Mouse (Mus musculus): ENCODE data around the gene Pmfbp1. TPM values are rescaled to one million over a fixed set of nuclear protein-coding genes. Genes with fewer than 3 reads are reported as not detected.
"Not testable (repeated sequence)": the region's sequence is repeated elsewhere in the genome, so short reads cannot be mapped to it uniquely, and the experiment has no call there.

The Pmfbp1 gene
- polyA plus RNA-seq (2014; fragmentation: Nextera tagmentation; extraction: Ambion mirVana), result 3.1 TPM in 2 replicates

DNA sequence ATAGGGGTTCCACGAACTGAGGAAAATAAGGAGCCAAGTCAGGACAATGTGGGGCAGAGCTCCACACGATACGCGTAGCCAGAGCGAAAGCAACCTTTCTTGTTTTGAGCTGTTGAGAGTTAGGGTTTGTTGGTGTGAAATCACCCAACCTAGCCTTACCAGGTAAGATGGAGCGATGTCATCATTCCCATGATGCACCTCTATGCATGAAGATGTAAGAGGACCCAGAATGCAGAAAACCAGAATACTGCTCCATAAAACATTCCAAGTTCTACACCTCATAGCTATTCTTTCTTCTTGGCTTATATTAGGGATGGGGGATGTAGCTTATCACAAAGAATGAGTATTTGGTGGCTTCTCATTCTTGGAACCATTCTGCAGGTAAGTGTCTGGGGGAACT is at the start of gene Pmfbp1:
Gene Pmfbp1 (plus strand): TSS at position 301 of the 400 bp plus-strand sequence.
- Histone ChIP-seq H3K9ac (ENCODE audit: low read length) (no peak within 1 kb of the TSS), H3K36me3 (ENCODE audit: control insufficient read depth, insufficient read depth, low read length) (no peaks in the 10 kb centered on the region), H3K27ac (ENCODE audit: low read depth, low read length) (no peak within 1 kb of the TSS), H3K4me2 (no peak within 1 kb of the TSS), H3K9me3 (ENCODE audit: control insufficient read depth, low read length) (no peaks in the 10 kb centered on the region), H3K27me3 (ENCODE audit: control insufficient read depth, insufficient read depth, low read length) (no peaks in the 10 kb centered on the region), H3K4me1 (ENCODE audit: control insufficient read depth, insufficient read depth, low read length) (no peaks in the 10 kb centered on the region), H3K4me3 (ENCODE audit: low read depth, low read length) (no peak within 1 kb of the TSS)
- DNase-seq (ENCODE audit: low spot score, missing footprints) (no peak), ATAC-seq (ENCODE audit: low FRiP score) (no peak)
- WGBS, result 94% methylated on average over 6 of the region's 6 CpGs

DNA sequence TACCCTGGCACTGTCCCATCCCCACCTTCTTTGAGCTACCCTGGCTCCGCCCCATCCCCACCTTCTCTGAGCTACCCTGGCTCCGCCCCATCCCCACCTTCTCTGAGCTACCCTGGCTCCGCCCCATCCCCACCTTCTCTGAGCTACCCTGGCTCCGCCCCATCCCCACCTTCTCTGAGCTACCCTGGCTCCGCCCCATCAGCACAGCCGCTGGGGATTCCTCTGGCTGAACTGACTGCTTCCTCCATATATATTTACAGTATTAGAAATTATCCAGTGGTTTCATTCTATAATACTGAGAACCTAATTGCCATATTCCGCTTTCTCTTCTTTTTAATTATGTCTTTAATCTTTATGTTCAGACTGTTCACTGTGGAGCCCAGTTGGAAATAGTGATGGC is 46.9 kb upstream of the Pmfbp1 start:
- not testable (repeated sequence) for H3K27ac ChIP-seq (ENCODE audit: low read depth, low read length); DNase-seq (ENCODE audit: low spot score, missing footprints); H3K4me2 ChIP-seq; H3K9me3 ChIP-seq (ENCODE audit: control insufficient read depth, low read length); H3K4me1 ChIP-seq (ENCODE audit: control insufficient read depth, insufficient read depth, low read length); H3K27me3 ChIP-seq (ENCODE audit: control insufficient read depth, insufficient read depth, low read length); ATAC-seq (ENCODE audit: low FRiP score); H3K9ac ChIP-seq (ENCODE audit: low read length); H3K36me3 ChIP-seq (ENCODE audit: control insufficient read depth, insufficient read depth, low read length); H3K4me3 ChIP-seq (ENCODE audit: low read depth, low read length)
- WGBS, result 30% methylated on average over 7 of the region's 7 CpGs

DNA sequence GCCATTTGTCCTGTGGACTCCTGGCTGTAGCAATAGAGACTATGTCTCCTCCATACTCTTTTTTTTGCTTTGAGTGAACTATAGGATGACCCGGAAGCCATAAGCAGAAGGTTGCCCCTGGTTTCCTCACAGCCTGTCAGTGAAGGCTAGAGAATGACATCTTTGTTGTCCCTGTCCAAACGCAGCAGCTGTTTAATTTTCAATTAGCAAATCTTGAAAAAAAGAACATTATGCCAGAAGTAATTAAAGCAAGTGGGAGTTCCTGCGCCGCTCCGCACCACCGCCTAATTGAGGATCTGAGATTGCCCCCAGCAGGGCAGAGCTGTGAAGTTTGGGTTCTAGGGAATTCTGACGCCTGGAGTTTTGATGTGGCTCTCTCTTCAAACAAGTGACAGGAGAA is 42.8 kb upstream of the Pmfbp1 start:
- H3K9me3 ChIP-seq (ENCODE audit: control insufficient read depth, low read length), result no peaks in the 10 kb centered on the region
- WGBS, result 62% methylated on average over 7 of the region's 7 CpGs
- no peak overlapping the region for H3K9ac ChIP-seq (ENCODE audit: low read length)
- no peak overlapping the region for H3K4me2 ChIP-seq
- no peak for DNase-seq (ENCODE audit: low spot score, missing footprints)
- no peaks in the 10 kb centered on the region for H3K36me3 ChIP-seq (ENCODE audit: control insufficient read depth, insufficient read depth, low read length)
- H3K4me3 ChIP-seq (ENCODE audit: low read depth, low read length), result no peak overlapping the region
- H3K27me3 ChIP-seq (ENCODE audit: control insufficient read depth, insufficient read depth, low read length), result no peaks in the 10 kb centered on the region
- no peak overlapping the region for H3K27ac ChIP-seq (ENCODE audit: low read depth, low read length)
- no peaks in the 10 kb centered on the region for H3K4me1 ChIP-seq (ENCODE audit: control insufficient read depth, insufficient read depth, low read length)
- no peak for ATAC-seq (ENCODE audit: low FRiP score)

DNA sequence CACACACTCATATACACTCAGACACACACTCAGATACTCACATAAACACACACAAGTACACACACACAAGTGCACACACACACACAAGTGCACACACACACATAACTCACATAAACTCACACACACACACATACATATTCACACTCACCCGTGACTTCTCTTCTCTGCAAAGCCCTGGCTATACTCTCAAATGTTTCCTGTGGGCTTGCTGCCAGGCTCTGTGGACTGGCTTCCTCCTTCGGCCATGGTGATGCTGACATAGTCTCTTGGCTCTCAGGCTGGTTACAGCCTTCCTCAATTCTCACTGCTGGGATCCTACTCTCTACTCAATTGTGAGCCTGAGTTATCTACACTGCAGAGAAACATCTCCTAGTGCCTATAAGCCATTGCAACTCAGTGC is 38.7 kb upstream of the Pmfbp1 start:
- Histone ChIP-seq H3K4me2 (no peak overlapping the region), H3K27me3 (ENCODE audit: control insufficient read depth, insufficient read depth, low read length) (no peaks in the 10 kb centered on the region), H3K27ac (ENCODE audit: low read depth, low read length) (no peak overlapping the region), H3K36me3 (ENCODE audit: control insufficient read depth, insufficient read depth, low read length) (no peaks in the 10 kb centered on the region), H3K4me3 (ENCODE audit: low read depth, low read length) (no peak overlapping the region), H3K9me3 (ENCODE audit: control insufficient read depth, low read length) (no peaks in the 10 kb centered on the region), H3K4me1 (ENCODE audit: control insufficient read depth, insufficient read depth, low read length) (no peaks in the 10 kb centered on the region), H3K9ac (ENCODE audit: low read length) (no peak overlapping the region)
- peak; percentile 47 for DNase-seq (ENCODE audit: low spot score, missing footprints)
- no peak for ATAC-seq (ENCODE audit: low FRiP score)
- WGBS, result 86% methylated on average over 2 of the region's 2 CpGs

DNA sequence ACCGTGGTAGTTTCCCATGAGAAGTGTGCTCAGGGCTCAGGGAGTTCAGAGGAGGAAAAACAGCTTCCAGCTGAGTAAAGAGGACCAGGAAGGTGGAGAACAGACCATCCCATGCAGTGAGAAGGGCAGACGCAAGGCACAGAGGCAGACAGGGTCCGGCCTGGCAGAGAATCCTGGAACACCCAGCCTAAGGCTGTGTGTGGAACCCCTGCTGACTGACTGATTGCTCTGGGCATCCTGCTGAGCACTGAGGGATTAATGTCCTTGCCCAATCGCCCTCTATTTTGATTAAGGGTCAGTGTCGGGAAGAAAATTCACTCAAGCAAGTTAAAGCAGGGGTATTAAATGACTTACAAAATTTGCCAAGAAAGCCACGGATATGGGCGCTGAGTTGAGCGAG is 36.4 kb upstream of the Pmfbp1 start:
- Histone ChIP-seq H3K27ac (ENCODE audit: low read depth, low read length) (no peak overlapping the region), H3K36me3 (ENCODE audit: control insufficient read depth, insufficient read depth, low read length) (no peaks in the 10 kb centered on the region), H3K4me2 (no peak overlapping the region), H3K27me3 (ENCODE audit: control insufficient read depth, insufficient read depth, low read length) (no peaks in the 10 kb centered on the region), H3K9ac (ENCODE audit: low read length) (no peak overlapping the region), H3K4me3 (ENCODE audit: low read depth, low read length) (no peak overlapping the region), H3K4me1 (ENCODE audit: control insufficient read depth, insufficient read depth, low read length) (no peaks in the 10 kb centered on the region), H3K9me3 (ENCODE audit: control insufficient read depth, low read length) (no peaks in the 10 kb centered on the region)
- no peak for ATAC-seq (ENCODE audit: low FRiP score)
- no peak for DNase-seq (ENCODE audit: low spot score, missing footprints)
- WGBS, result 50% methylated on average over 8 of the region's 8 CpGs

DNA sequence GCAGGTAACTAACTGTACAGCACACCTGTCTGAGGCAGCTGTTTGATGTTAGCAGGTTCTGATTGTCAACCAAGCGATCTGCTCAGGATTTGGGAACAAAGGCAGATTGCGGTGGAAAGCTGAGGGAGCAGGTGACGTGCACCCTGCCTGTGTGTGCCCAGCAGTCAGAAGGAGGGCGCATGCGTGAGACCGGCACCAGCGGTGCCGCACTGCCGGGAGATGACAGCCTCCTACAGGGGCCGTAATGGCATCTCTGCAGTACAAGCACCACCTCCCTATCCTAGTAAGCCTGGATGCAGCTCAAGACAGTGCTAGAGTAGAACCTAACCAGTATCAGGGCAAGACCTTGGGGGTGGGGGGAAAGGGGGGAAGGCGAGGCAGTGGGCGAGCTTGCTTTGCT is 35.2 kb upstream of the Pmfbp1 start:
- H3K9me3 ChIP-seq (ENCODE audit: control insufficient read depth, low read length), result no peaks in the 10 kb centered on the region
- no peaks in the 10 kb centered on the region for H3K27me3 ChIP-seq (ENCODE audit: control insufficient read depth, insufficient read depth, low read length)
- WGBS, result 83% methylated on average over 12 of the region's 12 CpGs
- ATAC-seq (ENCODE audit: low FRiP score) (no peak), DNase-seq (ENCODE audit: low spot score, missing footprints) (no peak)
- H3K9ac ChIP-seq (ENCODE audit: low read length), result no peak overlapping the region
- H3K4me2 ChIP-seq, result no peak overlapping the region
- no peaks in the 10 kb centered on the region for H3K36me3 ChIP-seq (ENCODE audit: control insufficient read depth, insufficient read depth, low read length)
- H3K4me3 ChIP-seq (ENCODE audit: low read depth, low read length), result no peak overlapping the region
- peaks cover 3% of the 10 kb centered on the region; the same call in 1 of the 2 replicates for H3K4me1 ChIP-seq (ENCODE audit: control insufficient read depth, insufficient read depth, low read length)
- H3K27ac ChIP-seq (ENCODE audit: low read depth, low read length), result no peak overlapping the region

DNA sequence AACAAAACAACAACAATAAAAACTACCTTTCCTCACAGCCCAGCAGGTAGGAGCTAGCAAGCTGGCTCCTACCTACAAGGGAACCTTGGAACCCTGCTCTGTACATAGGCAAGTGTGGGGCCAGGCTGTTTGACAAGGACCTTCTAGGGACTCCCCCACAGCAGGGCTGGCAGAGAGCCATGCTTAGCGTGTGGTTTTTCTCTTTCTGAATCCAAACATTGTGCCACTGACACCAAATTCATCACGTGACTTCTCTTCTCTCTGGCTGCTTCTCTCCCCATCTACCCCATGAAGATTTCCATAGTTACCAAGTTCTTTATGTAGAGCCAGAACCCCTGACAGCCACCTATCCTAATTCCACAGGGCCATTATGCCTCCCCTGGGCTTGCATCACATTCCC is 30.8 kb upstream of the Pmfbp1 start:
- Histone ChIP-seq H3K27ac (ENCODE audit: low read depth, low read length) (no peak overlapping the region; the same call in 1 of the 2 replicates), H3K36me3 (ENCODE audit: control insufficient read depth, insufficient read depth, low read length) (no peaks in the 10 kb centered on the region), H3K4me1 (ENCODE audit: control insufficient read depth, insufficient read depth, low read length) (peaks cover 20% of the 10 kb centered on the region; the same call in 1 of the 2 replicates), H3K27me3 (ENCODE audit: control insufficient read depth, insufficient read depth, low read length) (no peaks in the 10 kb centered on the region), H3K9me3 (ENCODE audit: control insufficient read depth, low read length) (no peaks in the 10 kb centered on the region), H3K4me3 (ENCODE audit: low read depth, low read length) (no peak overlapping the region), H3K9ac (ENCODE audit: low read length) (no peak overlapping the region), H3K4me2 (no peak overlapping the region)
- DNase-seq (ENCODE audit: low spot score, missing footprints), result peak; percentile 47
- no peak for ATAC-seq (ENCODE audit: low FRiP score)
- WGBS, result 76% methylated on average over 2 of the region's 2 CpGs

DNA sequence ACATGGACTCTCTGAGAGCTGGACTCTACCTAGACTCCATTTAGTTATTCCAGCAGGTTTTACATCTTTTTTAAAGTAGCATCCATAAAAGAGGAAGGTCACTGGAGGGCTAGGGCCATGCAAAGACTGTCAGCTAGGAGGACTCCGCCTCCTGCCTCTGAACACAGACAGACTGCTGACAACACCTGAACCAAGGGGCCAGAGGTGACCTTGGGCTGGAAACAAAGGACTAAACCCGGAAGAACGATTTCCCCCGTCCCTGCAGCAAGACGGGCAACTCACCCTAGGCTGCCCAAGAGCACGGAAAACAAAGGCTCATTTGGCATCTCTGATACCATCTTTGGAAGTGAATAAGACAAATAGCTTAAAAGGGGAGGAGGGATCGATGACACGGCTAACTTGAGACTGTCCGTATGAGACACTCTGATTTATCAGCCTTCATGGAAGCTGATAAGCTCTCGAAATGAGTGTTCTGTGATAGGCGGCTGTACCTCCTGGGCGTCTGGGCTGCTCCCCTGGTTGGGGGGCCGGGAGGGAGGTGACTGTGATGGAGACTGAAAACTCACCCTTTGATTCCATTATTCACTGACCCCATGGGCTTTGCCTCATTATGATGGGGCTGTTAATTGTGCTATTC is 30.0 kb upstream of the Pmfbp1 start:
- Histone ChIP-seq H3K9ac (ENCODE audit: low read length) (peak overlapping the region; percentile 13; the same call in 1 of the 2 replicates), H3K4me3 (ENCODE audit: low read depth, low read length) (no peak overlapping the region), H3K4me2 (peak overlapping the region; percentile 2; the same call in 1 of the 2 replicates), H3K27ac (ENCODE audit: low read depth, low read length) (peak overlapping the region; percentile 74), H3K4me1 (ENCODE audit: control insufficient read depth, insufficient read depth, low read length) (peaks cover 22% of the 10 kb centered on the region; the same call in 1 of the 2 replicates), H3K27me3 (ENCODE audit: control insufficient read depth, insufficient read depth, low read length) (no peaks in the 10 kb centered on the region), H3K9me3 (ENCODE audit: control insufficient read depth, low read length) (no peaks in the 10 kb centered on the region), H3K36me3 (ENCODE audit: control insufficient read depth, insufficient read depth, low read length) (no peaks in the 10 kb centered on the region)
- ATAC-seq (ENCODE audit: low FRiP score) (peak; percentile 36; the same call in 1 of the 2 replicates), DNase-seq (ENCODE audit: low spot score, missing footprints) (peak; percentile 87)
- 41% methylated on average over 13 of the region's 13 CpGs for WGBS

DNA sequence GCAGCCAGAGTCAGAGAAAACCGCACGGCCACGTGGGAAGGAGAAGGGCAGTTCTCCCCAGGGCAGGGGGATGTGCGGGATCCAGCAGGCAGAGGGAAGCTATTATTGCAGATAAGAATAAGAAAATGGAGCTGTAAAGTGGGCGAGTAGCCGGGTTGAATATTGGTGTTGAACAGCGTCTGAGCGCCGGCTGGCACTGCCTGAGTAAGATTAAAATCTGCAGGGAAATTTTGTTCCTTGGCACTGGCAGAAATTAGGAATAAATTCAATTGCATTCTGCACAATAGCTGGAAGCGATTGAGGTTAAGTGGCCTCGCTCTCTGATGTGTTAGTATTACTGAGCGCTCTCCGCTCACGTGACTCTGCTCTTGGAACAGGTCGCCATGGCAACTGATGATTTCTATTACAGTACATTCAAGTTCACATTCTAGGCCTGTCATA is 29.4 kb upstream of the Pmfbp1 start:
- ATAC-seq (ENCODE audit: low FRiP score) (peak; percentile 73), DNase-seq (ENCODE audit: low spot score, missing footprints) (peak; percentile 92)
- Histone ChIP-seq H3K27ac (ENCODE audit: low read depth, low read length) (peak overlapping the region; percentile 74), H3K4me2 (peak overlapping the region; percentile 6; the same call in 1 of the 2 replicates), H3K4me1 (ENCODE audit: control insufficient read depth, insufficient read depth, low read length) (peaks cover 25% of the 10 kb centered on the region; the same call in 1 of the 2 replicates), H3K36me3 (ENCODE audit: control insufficient read depth, insufficient read depth, low read length) (no peaks in the 10 kb centered on the region), H3K27me3 (ENCODE audit: control insufficient read depth, insufficient read depth, low read length) (no peaks in the 10 kb centered on the region), H3K9me3 (ENCODE audit: control insufficient read depth, low read length) (no peaks in the 10 kb centered on the region), H3K9ac (ENCODE audit: low read length) (peak overlapping the region; percentile 9; the same call in 1 of the 2 replicates), H3K4me3 (ENCODE audit: low read depth, low read length) (no peak overlapping the region)
- 45% methylated on average over 15 of the region's 15 CpGs for WGBS
